Mouse (Mus musculus) ovary, adult 18-20 months (tissue): ENCODE results near the gene Vmn2r44.
"Not testable (repeated sequence)": the region's sequence is repeated elsewhere in the genome, so short reads cannot be mapped to it uniquely, and the experiment has no call there.

Experiments used
- DNase-seq: peaks from one replicate; pipeline ENCODE4 v3.0.0; 2022; ENCODE audit warnings: low spot score, mixed read lengths

The Vmn2r44 gene

DNA sequence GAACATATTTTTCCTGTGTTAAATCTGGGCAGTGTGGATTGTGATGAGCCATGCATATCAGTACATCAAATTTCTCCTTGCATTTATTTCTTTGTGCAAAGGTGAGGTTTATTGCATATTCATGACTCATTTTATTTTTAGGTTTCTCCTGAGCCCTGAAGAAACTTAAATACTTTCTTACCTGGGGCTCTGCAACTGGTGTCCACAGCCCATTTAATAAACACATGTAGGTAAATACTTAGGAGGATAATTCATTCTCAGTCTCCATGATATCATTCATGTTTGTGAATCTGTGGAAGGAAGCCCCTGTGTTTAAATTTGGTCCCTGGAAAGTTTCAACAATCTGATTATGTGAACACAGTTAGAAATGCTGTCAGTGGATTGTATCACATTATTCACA lies at the start of gene Vmn2r44:
Gene Vmn2r44, minus strand, starts transcription at position 101 of the 400 bp plus-strand sequence.
- DNase-seq: not testable (repeated sequence)

DNA sequence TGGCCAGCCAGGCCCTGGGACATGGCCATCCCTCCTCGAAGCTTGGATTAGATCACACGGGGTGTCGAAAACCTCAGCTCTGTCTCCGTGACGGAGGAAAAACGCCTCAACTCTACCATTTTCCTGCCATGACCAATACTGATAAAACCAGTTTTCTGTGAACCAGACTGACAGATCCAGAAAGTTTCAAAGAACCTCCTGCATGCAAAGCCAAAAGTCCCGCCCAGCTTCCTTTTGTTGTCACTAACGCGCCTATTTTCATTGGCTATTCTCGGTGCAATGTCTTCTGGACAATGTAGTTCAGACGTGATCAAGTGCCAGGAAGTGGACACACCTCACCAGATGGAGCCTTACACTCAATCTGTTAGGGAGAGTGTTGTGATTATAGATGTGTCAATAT lies 25.3 kb downstream of the Vmn2r44 start:
- DNase-seq: not testable (repeated sequence)
